Mouse (Mus musculus) liver, postnatal 0 days (tissue): Measurements from ENCODE around the gene Dcst2. TPM values are rescaled to one million over a fixed set of nuclear protein-coding genes. Genes with fewer than 3 reads are reported as not detected.

Experiments
- ATAC-seq: fragments of 200-750 bp; cut with Nextera tagmentation; 2 replicates; pipeline ENCODE4 v1.8.0; 2017; ENCODE audit warnings: mild to moderate bottlenecking, moderate library complexity
- DNase-seq: peaks from one replicate; pipeline ENCODE4 v3.0.0-alpha.2; 2016
- H3K27ac ChIP-seq: fragments of 300-500 bp; sonication (generic); 2 replicates; pipeline ENCODE4 v1.5.1; 2014; ENCODE audit warnings: antibody characterized with exemption, moderate library complexity, mild to moderate bottlenecking, low read depth
- H3K27me3 ChIP-seq: fragments of 300-500 bp; sonication (generic); 2 replicates; pipeline ENCODE4 v1.6.1; 2014; ENCODE audit warnings: low read length, control low read depth, mixed read lengths; ENCODE audit not compliant: insufficient read depth
- H3K36me3 ChIP-seq: fragments of 300-500 bp; sonication (generic); replicated peaks from 2 replicates; pipeline ENCODE4 v1.6.1; 2014; ENCODE audit warnings: mild to moderate bottlenecking, control low read depth, low read length, moderate library complexity, mixed read lengths; ENCODE audit not compliant: insufficient read depth
- H3K4me1 ChIP-seq: fragments of 300-500 bp; sonication (generic); 2 replicates; pipeline ENCODE4 v1.6.1; 2014; ENCODE audit warnings: antibody characterized with exemption, mild to moderate bottlenecking, control low read depth; ENCODE audit not compliant: insufficient read depth
- H3K4me2 ChIP-seq: fragments of 300-500 bp; sonication (generic); 2 replicates; pipeline ENCODE4 v1.6.1; 2014; ENCODE audit warnings: low read depth, mild to moderate bottlenecking, low read length, moderate library complexity, mixed read lengths
- H3K4me3 ChIP-seq: fragments of 300-500 bp; sonication (generic); 2 replicates; pipeline ENCODE4 v1.5.1; 2014; ENCODE audit warnings: low read depth, low read length
- H3K9ac ChIP-seq: fragments of 300-500 bp; sonication (generic); replicated peaks from 2 replicates; pipeline ENCODE4 v1.6.1; 2014; ENCODE audit warnings: mild to moderate bottlenecking, moderate library complexity
- H3K9me3 ChIP-seq: fragments of 300-500 bp; sonication (generic); 2 replicates; pipeline ENCODE4 v1.6.1; 2016; ENCODE audit warnings: mild to moderate bottlenecking, control low read depth, low read length, mixed read lengths
- CTCF ChIP-seq: sonication (generic); IDR thresholded peaks from 2 replicates; pipeline ENCODE4 v1.5.1; 2016; ENCODE audit warnings: antibody characterized with exemption, low read depth
- EP300 ChIP-seq: IDR thresholded peaks from 2 replicates; pipeline ENCODE4 v1.6.1; 2016; ENCODE audit warnings: antibody characterized with exemption, low read depth, mild to moderate bottlenecking
- WGBS: fragments of 180-500 bp; shearing (Covaris S2); extraction: QIAGEN DNeasy Blood & Tissue Kit; methylation state at CpG from one replicate; pipeline ENCODE4 v1.1.7; 2014; ENCODE audit not compliant: insufficient replicate concordance; 5-methylcytosine and 5-hydroxymethylcytosine counted together
- polyA plus RNA-seq: library from polyadenylated mRNA; unstranded; fragments of >200 nt; fragmentation: Nextera tagmentation; extraction: Ambion mirVana; gene quantifications from 2 replicates; pipeline ENCODE4 v1.2.1, GENCODE M21; 2015

The Dcst2 gene
- polyA plus RNA-seq, 1 experiment from 2014 or later, result 0.05 TPM

- 4% methylated on average over 4 of the region's 4 CpGs for WGBS
- Histone ChIP-seq H3K9ac (peak overlapping the region; percentile 79), H3K36me3 (0 out of 2 replicates have a peak, but pooled peaks cover 4% of the 10 kb centered on the region), H3K27ac (peak overlapping the region; percentile 48; the same call in 1 of the 2 replicates), H3K27me3 (peaks cover 12% of the 10 kb centered on the region), H3K4me1 (peaks cover 34% of the 10 kb centered on the region), H3K4me3 (peak overlapping the region; percentile 78), H3K9me3 (no peaks in the 10 kb centered on the region), H3K4me2 (peak overlapping the region; percentile 100)
- ATAC-seq (no peak), DNase-seq (no peak)
- TF ChIP-seq EP300, result no peak
- TF ChIP-seq CTCF, result no peak
Measured at GRCm38 (mm10) chr3:89396654-89397005, 34.9 kb downstream of the Dcst2 start.

DNA sequence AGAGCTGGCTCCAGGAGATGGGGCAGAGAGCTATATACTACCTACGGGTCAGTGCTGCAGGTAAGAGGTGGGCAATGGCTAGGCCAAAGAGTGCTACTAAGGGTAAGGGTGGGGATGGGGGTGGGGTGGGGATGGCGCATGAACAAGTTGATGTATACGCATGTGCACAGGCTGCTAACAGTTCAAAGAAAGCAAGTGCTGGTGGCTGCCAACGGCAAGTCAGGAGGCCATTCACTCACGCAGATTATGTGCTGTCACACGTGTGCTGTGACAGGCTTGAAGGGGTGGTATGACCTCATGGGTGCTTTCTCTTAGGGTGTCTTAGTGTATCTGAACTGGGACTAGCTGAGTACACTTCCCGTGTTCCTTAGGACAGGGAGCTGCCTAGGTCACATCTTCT, 39.6 kb downstream of the Dcst2 start:
- Histone ChIP-seq H3K9ac (no peak overlapping the region), H3K4me1 (peaks cover 11% of the 10 kb centered on the region), H3K4me3 (no peak overlapping the region), H3K27me3 (no peaks in the 10 kb centered on the region), H3K4me2 (no peak overlapping the region), H3K36me3 (peaks cover 38% of the 10 kb centered on the region), H3K9me3 (no peaks in the 10 kb centered on the region), H3K27ac (no peak overlapping the region)
- whole genome bisulfite sequencing, result 84% methylated on average over 7 of the region's 7 CpGs
- no peak for DNase-seq
- no peak for ATAC-seq
- TF ChIP-seq CTCF, result no peak
- no peak for TF ChIP-seq EP300

DNA sequence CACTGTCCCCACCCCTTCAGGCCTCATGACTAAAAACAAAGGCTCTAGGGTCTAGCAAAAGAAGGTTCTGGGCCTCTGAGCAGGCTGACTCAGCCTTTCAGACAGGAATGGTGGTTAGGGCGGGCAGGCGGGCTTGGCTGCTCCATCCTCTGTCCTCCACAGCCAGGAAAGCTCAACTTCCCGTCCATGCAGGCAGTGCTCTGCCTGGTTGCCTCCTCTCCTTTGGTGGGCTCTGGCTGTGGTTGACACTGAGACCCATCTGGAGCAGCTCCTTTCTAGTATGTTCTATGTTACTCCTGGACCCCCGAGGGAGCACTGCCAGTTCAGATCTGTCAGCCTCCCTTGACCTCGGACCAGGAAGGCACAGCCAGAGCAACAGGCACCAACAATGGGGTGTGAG, 40.9 kb downstream of the Dcst2 start, which contains the start of gene Lenep:
Gene Lenep (minus strand): TSS at position 101 of the 400 bp plus-strand sequence.
- 79% methylated on average over 5 of the region's 5 CpGs for WGBS
- Histone ChIP-seq H3K9ac (no peak within 1 kb of the TSS), H3K4me3 (no peak within 1 kb of the TSS), H3K4me2 (no peak within 1 kb of the TSS), H3K9me3 (no peaks in the 10 kb centered on the region), H3K4me1 (peaks cover 5% of the 10 kb centered on the region; the same call in 1 of the 2 replicates), H3K27ac (no peak within 1 kb of the TSS), H3K27me3 (no peaks in the 10 kb centered on the region), H3K36me3 (peaks cover 42% of the 10 kb centered on the region)
- DNase-seq (no peak), ATAC-seq (no peak)
- no peak for TF ChIP-seq EP300
- TF ChIP-seq CTCF, result no peak

DNA sequence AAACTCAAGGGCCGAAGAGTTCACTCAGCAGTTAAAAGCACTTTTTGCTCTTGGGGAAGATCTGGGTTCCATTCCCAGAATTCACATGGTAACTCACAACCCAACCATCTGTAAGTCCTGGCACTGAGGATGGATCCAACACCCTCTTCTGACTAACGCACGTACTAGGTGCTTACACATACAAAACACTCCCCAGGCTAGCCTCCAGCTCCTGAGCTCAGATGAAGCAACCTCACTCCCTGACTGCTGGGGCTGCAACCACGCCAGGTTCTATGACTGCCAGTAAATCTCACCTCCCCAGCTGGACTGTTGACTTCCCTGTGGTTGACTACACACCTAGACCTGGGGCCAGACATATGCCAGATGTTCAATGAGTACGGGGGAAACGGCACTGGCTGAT, 45.1 kb downstream of the Dcst2 start:
- no peak overlapping the region for H3K4me3 ChIP-seq
- TF ChIP-seq CTCF, result no peak
- no peak for TF ChIP-seq EP300
- peaks cover 15% of the 10 kb centered on the region for H3K4me1 ChIP-seq
- H3K9ac ChIP-seq, result no peak overlapping the region
- no peak overlapping the region for H3K27ac ChIP-seq
- H3K36me3 ChIP-seq, result peaks cover 43% of the 10 kb centered on the region
- ATAC-seq (no peak), DNase-seq (no peak)
- H3K4me2 ChIP-seq, result no peak overlapping the region
- WGBS, result 78% methylated on average over 6 of the region's 6 CpGs
- no peaks in the 10 kb centered on the region for H3K9me3 ChIP-seq
- H3K27me3 ChIP-seq, result no peaks in the 10 kb centered on the region

DNA sequence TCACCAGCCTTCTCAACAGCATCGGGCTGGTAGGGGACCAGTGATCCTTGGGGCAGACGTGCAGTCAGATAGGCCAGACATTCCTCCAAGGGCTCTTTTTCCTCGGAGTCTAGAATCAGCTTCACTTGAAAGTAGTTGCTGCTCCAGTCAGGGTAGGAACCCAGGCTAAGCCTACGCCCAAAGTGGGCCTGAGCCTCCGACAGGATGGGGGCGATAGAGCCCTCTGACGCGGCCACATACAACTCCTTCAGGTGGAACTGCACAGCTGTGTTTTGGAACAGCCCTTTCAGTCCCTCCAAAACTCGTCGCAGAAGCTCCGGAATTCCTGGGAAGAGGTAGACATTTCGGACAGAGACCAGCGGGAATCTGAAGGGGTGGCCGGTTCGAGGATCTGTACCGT, 46.7 kb downstream of the Dcst2 start:
- ATAC-seq, result no peak
- Histone ChIP-seq H3K9ac (no peak overlapping the region), H3K4me2 (no peak overlapping the region), H3K4me3 (no peak overlapping the region), H3K27me3 (no peaks in the 10 kb centered on the region), H3K27ac (no peak overlapping the region), H3K36me3 (peaks cover 30% of the 10 kb centered on the region), H3K4me1 (peaks cover 18% of the 10 kb centered on the region), H3K9me3 (no peaks in the 10 kb centered on the region)
- WGBS, result 82% methylated on average over 16 of the region's 16 CpGs
- TF ChIP-seq EP300 (no peak), CTCF (no peak)
- DNase-seq, result no peak

GRCm38 (mm10) chr3:89409701-89410100, 47.9 kb downstream of the Dcst2 start:
- peaks cover 31% of the 10 kb centered on the region for H3K36me3 ChIP-seq
- WGBS, result 75% methylated on average over 3 of the region's 3 CpGs
- H3K27ac ChIP-seq, result peak overlapping the region; percentile 66
- peak; percentile 8; the same call in 1 of the 2 replicates for ATAC-seq
- H3K9ac ChIP-seq, result no peak overlapping the region
- TF ChIP-seq CTCF (no peak), EP300 (no peak)
- no peaks in the 10 kb centered on the region for H3K27me3 ChIP-seq
- peak overlapping the region; percentile 26; the same call in 1 of the 2 replicates for H3K4me2 ChIP-seq
- H3K9me3 ChIP-seq, result no peaks in the 10 kb centered on the region
- no peak overlapping the region for H3K4me3 ChIP-seq
- H3K4me1 ChIP-seq, result peaks cover 18% of the 10 kb centered on the region
- DNase-seq, result no peak

DNA sequence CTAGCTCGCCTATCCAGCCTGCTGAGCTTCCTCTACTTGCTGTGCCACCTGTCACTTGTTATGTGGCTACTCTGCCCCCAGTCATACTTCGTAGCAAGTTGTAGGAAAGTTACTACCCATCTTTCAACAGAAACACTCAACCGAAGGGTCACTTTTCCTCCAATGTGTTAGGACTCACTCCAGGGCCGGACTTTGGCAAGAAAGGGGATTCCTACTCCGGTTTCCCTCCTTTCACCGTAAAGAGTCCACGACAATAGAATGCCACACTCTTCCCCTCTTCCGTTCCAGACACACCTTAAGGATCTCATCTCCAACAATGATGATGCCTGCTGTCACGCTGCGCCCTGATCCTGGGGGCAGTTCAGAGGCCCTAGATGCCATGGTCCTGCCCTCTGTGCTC, 49.1 kb downstream of the Dcst2 start:
- H3K9ac ChIP-seq, result peak overlapping the region; percentile 46
- WGBS, result 69% methylated on average over 10 of the region's 10 CpGs
- H3K9me3 ChIP-seq, result no peaks in the 10 kb centered on the region
- H3K36me3 ChIP-seq, result peaks cover 30% of the 10 kb centered on the region
- peaks cover 18% of the 10 kb centered on the region for H3K4me1 ChIP-seq
- H3K4me2 ChIP-seq, result peak overlapping the region; percentile 67
- no peaks in the 10 kb centered on the region for H3K27me3 ChIP-seq
- TF ChIP-seq CTCF, result no peak
- TF ChIP-seq EP300, result no peak
- no peak for ATAC-seq
- peak overlapping the region; percentile 63 for H3K4me3 ChIP-seq
- H3K27ac ChIP-seq, result peak overlapping the region; percentile 42
- DNase-seq, result no peak
